Mouse (Mus musculus) kidney, adult 2 months (tissue): Measurements from ENCODE around the gene F830045P16Rik. TPM values are rescaled to one million over a fixed set of nuclear protein-coding genes. Genes with fewer than 3 reads are reported as not detected.
"Not testable (repeated sequence)": the region's sequence is repeated elsewhere in the genome, so short reads cannot be mapped to it uniquely, and the experiment has no call there.

Experiments
- DNase-seq: peaks from one replicate; pipeline ENCODE4 v3.0.0; 2021
- H3K27ac ChIP-seq: fragments of 200-500 bp; 2 replicates; pipeline ENCODE4 v1.5.1; 2012; ENCODE audit warnings: low read depth, low read length, control low read depth, inconsistent platforms; ENCODE audit not compliant: insufficient read depth
- H3K27me3 ChIP-seq: fragments of 200-500 bp; replicated peaks from 2 replicates; pipeline ENCODE4 v1.6.1; 2012; ENCODE audit warnings: mild to moderate bottlenecking, moderate library complexity, low read length, inconsistent platforms; ENCODE audit not compliant: control insufficient read depth, insufficient read depth
- H3K36me3 ChIP-seq: fragments of 200-500 bp; 2 replicates; pipeline ENCODE4 v1.6.1; 2012; ENCODE audit warnings: mild to moderate bottlenecking, moderate library complexity, low read length, inconsistent platforms; ENCODE audit not compliant: control insufficient read depth, insufficient read depth
- H3K4me1 ChIP-seq: fragments of 200-500 bp; 2 replicates; pipeline ENCODE4 v1.6.1; 2011; ENCODE audit warnings: low read length; ENCODE audit not compliant: control insufficient read depth, insufficient read depth
- H3K4me3 ChIP-seq: fragments of 200-500 bp; 2 replicates; pipeline ENCODE4 v1.5.1; 2011; ENCODE audit warnings: mild to moderate bottlenecking, low read depth, low read length, control low read depth; ENCODE audit not compliant: insufficient read depth
- CTCF ChIP-seq: fragments of 200-500 bp; conservative IDR thresholded peaks from 2 replicates; pipeline ENCODE4 v1.5.1; 2011; ENCODE audit warnings: low read depth, mild to moderate bottlenecking, control low read depth, low read length, moderate library complexity, mixed read lengths; ENCODE audit not compliant: insufficient read depth, insufficient read length
- POLR2A ChIP-seq: fragments of 200-500 bp; IDR thresholded peaks from one replicate; pipeline ENCODE4 v1.6.1; 2011; ENCODE audit warnings: low read depth, low read length, control low read depth
- WGBS: fragments of 180-500 bp; shearing (Covaris S2); methylation state at CpG from one replicate; pipeline ENCODE4 v1.1.7; 2018; 5-methylcytosine and 5-hydroxymethylcytosine counted together
- polyA plus RNA-seq: library from polyadenylated mRNA; depleted of rRNA; stranded (reverse); fragments of >200 nt; gene quantifications from 2 replicates; pipeline ENCODE4 v1.2.3, GENCODE M21; 2012

The F830045P16Rik gene
- polyA plus RNA-seq, 1 experiment = not detected

- Histone ChIP-seq H3K36me3 (no peaks in the 10 kb centered on the region), H3K4me1 (no peaks in the 10 kb centered on the region), H3K4me3 (no peak overlapping the region), H3K27me3 (no peaks in the 10 kb centered on the region), H3K27ac (no peak overlapping the region)
- peak; percentile 9 for DNase-seq
- WGBS = 65% methylated on average over 3 of the region's 3 CpGs
- no peak for TF ChIP-seq POLR2A
These were observed 46.7 kb downstream of the F830045P16Rik start for GRCm38 (mm10) chr2:129489496-129490285.

- Histone ChIP-seq H3K27ac (no peak overlapping the region), H3K27me3 (no peaks in the 10 kb centered on the region), H3K36me3 (no peaks in the 10 kb centered on the region), H3K4me1 (no peaks in the 10 kb centered on the region), H3K4me3 (no peak overlapping the region)
- WGBS = 88% methylated on average over 3 of the region's 3 CpGs
- no peak for DNase-seq
- no peak for TF ChIP-seq CTCF
- no peak for TF ChIP-seq POLR2A
These were observed 53.3 kb downstream of the F830045P16Rik start for GRCm38 (mm10) chr2:129483150-129483549.

- DNase-seq = peak; percentile 28
- 14% methylated on average over 5 of the region's 5 CpGs for WGBS
- TF ChIP-seq CTCF (0 out of 2 replicates have a peak, but pooled peaks have one; percentile 22), POLR2A (no peak)
- no peaks in the 10 kb centered on the region for H3K4me1 ChIP-seq
- no peaks in the 10 kb centered on the region for H3K36me3 ChIP-seq
- no peaks in the 10 kb centered on the region for H3K27me3 ChIP-seq
- no peak overlapping the region for H3K27ac ChIP-seq
- no peak overlapping the region for H3K4me3 ChIP-seq
These were observed 64.5 kb downstream of the F830045P16Rik start for GRCm38 (mm10) chr2:129471905-129472304.

- TF ChIP-seq CTCF (no peak), POLR2A (no peak)
- H3K27me3 ChIP-seq = no peaks in the 10 kb centered on the region
- no peak overlapping the region for H3K4me3 ChIP-seq
- no peak for DNase-seq
- H3K4me1 ChIP-seq = no peaks in the 10 kb centered on the region
- H3K36me3 ChIP-seq = no peaks in the 10 kb centered on the region
- whole genome bisulfite sequencing = 64% methylated on average over 2 of the region's 2 CpGs
- no peak overlapping the region for H3K27ac ChIP-seq
These were observed 65.6 kb downstream of the F830045P16Rik start for GRCm38 (mm10) chr2:129470839-129471238.

GRCm38 (mm10) chr2:129438772-129439171 is 97.6 kb downstream of the F830045P16Rik start:
- not testable (repeated sequence) for H3K27ac ChIP-seq, H3K4me3 ChIP-seq, H3K36me3 ChIP-seq, H3K27me3 ChIP-seq, DNase-seq, H3K4me1 ChIP-seq
- TF ChIP-seq CTCF = 0 out of 2 replicates have a peak, but pooled peaks have one; percentile 1
- WGBS = 91% methylated on average over 1 of the region's 1 CpGs

GRCm38 (mm10) chr2:129435154-129435553 is 101.2 kb downstream of the F830045P16Rik start:
- no peaks in the 10 kb centered on the region for H3K4me1 ChIP-seq
- DNase-seq = no peak
- TF ChIP-seq CTCF (no peak), POLR2A (no peak)
- no peak overlapping the region for H3K27ac ChIP-seq
- 35% methylated on average over 1 of the region's 1 CpGs for WGBS
- no peak overlapping the region for H3K4me3 ChIP-seq
- H3K27me3 ChIP-seq = no peaks in the 10 kb centered on the region
- no peaks in the 10 kb centered on the region for H3K36me3 ChIP-seq

GRCm38 (mm10) chr2:129423741-129424140 is 112.7 kb downstream of the F830045P16Rik start:
- no peaks in the 10 kb centered on the region for H3K4me1 ChIP-seq
- H3K27ac ChIP-seq = no peak overlapping the region
- DNase-seq = no peak
- TF ChIP-seq CTCF (no peak), POLR2A (no peak)
- no peaks in the 10 kb centered on the region for H3K36me3 ChIP-seq
- no peaks in the 10 kb centered on the region for H3K27me3 ChIP-seq
- H3K4me3 ChIP-seq = no peak overlapping the region
- 58% methylated on average over 3 of the region's 3 CpGs for WGBS

- WGBS = 88% methylated on average over 10 of the region's 10 CpGs
These were observed 115.4 kb downstream of the F830045P16Rik start for GRCm38 (mm10) chr2:129420897-129421561.

More at GRCm38 (mm10) chr2:129420897-129421561, 115.4 kb downstream of the F830045P16Rik start:
- no peak for DNase-seq
- no peaks in the 10 kb centered on the region for H3K36me3 ChIP-seq
- H3K4me1 ChIP-seq = no peaks in the 10 kb centered on the region
- H3K27me3 ChIP-seq = no peaks in the 10 kb centered on the region
- H3K27ac ChIP-seq = no peak overlapping the region
- TF ChIP-seq CTCF = no peak
- no peak for TF ChIP-seq POLR2A
- H3K4me3 ChIP-seq = no peak overlapping the region
